21 mouse cellular contexts compared by ENCODE assay signal in genomic region chr17:77624103-77624502, GRCm38 (mm10).
A peak's percentile ranks its signal among the peaks of the same experiment; 100 is the strongest.
DNase-seq lines count a peak whose midpoint lies in the region; ATAC-seq and TF ChIP-seq lines count a peak whose summit lies in the region.
"Had no signal": no experiment of that assay in that cellular context is flagged by ENCODE, and none has a peak within 500 bp of the region (broad histone marks: within the 10 kb centered on the region; RNA-seq: fewer than 3 reads in every experiment).

No protein-coding gene starts in this region.

- no peaks in the 10 kb centered on the region for H3K27me3 ChIP-seq in MEL (ENCODE audit: control insufficient read depth in 1 of 2, insufficient read depth in 2 of 2, low read length in 2 of 2)
- H3K27me3 ChIP-seq in stomach, postnatal 0 days (ENCODE audit: control insufficient read depth, insufficient read depth, low read length): no peaks in the 10 kb centered on the region
- H3K27me3 ChIP-seq: CH12.LX, Patski had no signal

- DNase-seq in MEL (ENCODE audit: low read depth, low spot score) (peak; percentile 58), MEL-GATA-1-ER (ENCODE audit: extremely low read depth, low read depth) (peak; percentile 49)
- no peak for DNase-seq in cerebellum, postnatal 36 days
- DNase-seq in stomach, postnatal 0 days (ENCODE audit: low spot score): no peak
- DNase-seq: adrenal gland, adult 2 months; adrenal gland, adult 8-10 months; adrenal gland, postnatal 10 days; adrenal gland, postnatal 14 days; adrenal gland, postnatal 25 days; adrenal gland, postnatal 36 days; B cell, adult 2 months; cerebellum, adult 11 months; cerebellum, adult 11-12 months; cerebellum, adult 18-20 months; cerebellum, adult 2 months; cerebellum, adult 8-10 months had no signal

- peaks cover 3 to 4% of the 10 kb centered on the region in 2 experiments; a peak in 3 of 4 replicates for H3K4me1 ChIP-seq in MEL (ENCODE audit: control insufficient read depth in 1 of 2, insufficient read depth in 2 of 2, low read length in 2 of 2)
- H3K4me1 ChIP-seq in stomach, postnatal 0 days (replicated peaks; ENCODE audit: control insufficient read depth, insufficient read depth): no peaks in the 10 kb centered on the region

- no peak overlapping the region for H3K4me2 ChIP-seq in stomach, postnatal 0 days (replicated peaks; ENCODE audit: low read depth)

- peaks cover 0 to 7% of the 10 kb centered on the region in 2 experiments; a peak in 2 of 4 replicates for H3K36me3 ChIP-seq in MEL (ENCODE audit: control insufficient read depth in 1 of 2, insufficient read depth in 2 of 2, low read length in 2 of 2)
- no peaks in the 10 kb centered on the region for H3K36me3 ChIP-seq in stomach, postnatal 0 days (ENCODE audit: control insufficient read depth, insufficient read depth, low read length)
- H3K36me3 ChIP-seq: G1E had no signal

- peak overlapping the region; percentile 97 for H3K27ac ChIP-seq in MEL (ENCODE audit: control insufficient read depth, low read depth, low read length)
- no peak overlapping the region for H3K27ac ChIP-seq in stomach, postnatal 0 days (replicated peaks)

- TF ChIP-seq POLR2A in MEL (IDR thresholded peaks at IDR 0.05; ENCODE audit: control insufficient read depth in 1 of 2, insufficient read depth in 1 of 2, low read depth in 1 of 2, low read length in 2 of 2, poor library complexity in 1 of 2): no peak

- no peak for TF ChIP-seq RAD21 in MEL (IDR thresholded peaks at IDR 0.05; ENCODE audit: low read depth, low read length)

- no peak for TF ChIP-seq CTCF in MEL (IDR thresholded peaks at IDR 0.05 in 2 of 3, conservative IDR thresholded peaks at IDR 0.05 in 1 of 3; ENCODE audit: control insufficient read depth in 1 of 3, insufficient read depth in 1 of 3, low read depth in 2 of 3, low read length in 3 of 3, poor library complexity in 1 of 3, severe bottlenecking in 1 of 3)
- no peak for TF ChIP-seq CTCF in stomach, postnatal 0 days (IDR thresholded peaks at IDR 0.05; ENCODE audit: low read depth)

- H3K9me3 ChIP-seq in MEL (replicated peaks; ENCODE audit: insufficient read depth, low read length): no peaks in the 10 kb centered on the region
- H3K9me3 ChIP-seq in stomach, postnatal 0 days (ENCODE audit: control insufficient read depth, low read length): no peaks in the 10 kb centered on the region

- no peak overlapping the region for H3K9ac ChIP-seq in MEL (ENCODE audit: control insufficient read depth, low read depth, low read length, poor library complexity, severe bottlenecking)
- no peak overlapping the region for H3K9ac ChIP-seq in stomach, postnatal 0 days (ENCODE audit: low read length)

- H3K79me2 ChIP-seq in MEL (ENCODE audit: control insufficient read depth, insufficient read depth, low read length, poor library complexity): no peaks in the 10 kb centered on the region

- no peak for ATAC-seq in stomach, postnatal 0 days (ENCODE audit: low FRiP score, low TSS enrichment)
- ATAC-seq: activated CD4-positive, CD25-positive, alpha-beta regulatory T cell, adult 4 months; CD4-positive, CD25-positive, alpha-beta regulatory T cell, adult 4 months; Patski had no signal

- no peak overlapping the region for H3K4me3 ChIP-seq in MEL (ENCODE audit: control insufficient read depth in 1 of 2, insufficient read depth in 1 of 2, low read depth in 2 of 2, low read length in 2 of 2)
- H3K4me3 ChIP-seq in stomach, postnatal 0 days (ENCODE audit: low read depth, low read length): no peak overlapping the region

- peak; percentile 40 to 74; a peak in 2 of 4 replicates for TF ChIP-seq EP300 in MEL (IDR thresholded peaks at IDR 0.05; ENCODE audit: low read depth in 1 of 2, low read length in 2 of 2)
- no peak for TF ChIP-seq EP300 in stomach, postnatal 0 days (optimal IDR thresholded peaks at IDR 0.05)

- 100% methylated on average over 1 of the region's 1 CpGs for WGBS in stomach, postnatal 0 days

TF ChIP-seq in MEL, 35 proteins besides CTCF, POLR2A, EP300 and RAD21:
- TF ChIP-seq CHD1 (IDR thresholded peaks at IDR 0.05; ENCODE audit: low read depth, low read length) (no peak), NELFE (IDR thresholded peaks at IDR 0.05; ENCODE audit: low read depth, low read length) (no peak), JUND (IDR thresholded peaks at IDR 0.05; ENCODE audit: low read depth, low read length) (no peak), ZNF384 (IDR thresholded peaks at IDR 0.05; ENCODE audit: low read depth, low read length) (no peak), SIN3A (IDR thresholded peaks at IDR 0.05; ENCODE audit: low read length) (no peak), GATA1 (IDR thresholded peaks at IDR 0.05; ENCODE audit: low read depth, low read length) (peak; percentile 61), USF1 (IDR thresholded peaks at IDR 0.05; ENCODE audit: low read depth, low read length) (no peak), ZKSCAN1 (IDR thresholded peaks at IDR 0.05; ENCODE audit: low read depth, low read length) (no peak), TBP (IDR thresholded peaks at IDR 0.05; ENCODE audit: low read depth, low read length) (no peak), HCFC1 (IDR thresholded peaks at IDR 0.05; ENCODE audit: low read depth, low read length) (no peak), MYB (IDR thresholded peaks at IDR 0.05; ENCODE audit: low read depth, low read length) (peak; percentile 60), ETS1 (IDR thresholded peaks at IDR 0.05; ENCODE audit: low read depth, low read length) (peak; percentile 49; the same call in 1 of the 2 replicates), BHLHE40 (IDR thresholded peaks at IDR 0.05; ENCODE audit: borderline replicate concordance, low read depth, low read length) (no peak), POLR2AphosphoS2 (IDR thresholded peaks at IDR 0.05; ENCODE audit: low read length) (no peak), E2F4 (IDR thresholded peaks at IDR 0.05; ENCODE audit: borderline replicate concordance, low read depth, low read length) (no peak), SMC3 (IDR thresholded peaks at IDR 0.05; ENCODE audit: low read depth, low read length) (no peak), TCF12 (IDR thresholded peaks at IDR 0.05; ENCODE audit: low read depth, low read length) (peak; percentile 54; the same call in 1 of the 2 replicates), MAFK (IDR thresholded peaks at IDR 0.05; ENCODE audit: borderline replicate concordance, low read depth, low read length) (no peak), TAL1 (IDR thresholded peaks at IDR 0.05; ENCODE audit: low read length) (no peak), ZMIZ1 (IDR thresholded peaks at IDR 0.05; ENCODE audit: low read depth, low read length) (no peak), MXI1 (IDR thresholded peaks at IDR 0.05; ENCODE audit: low read depth, low read length) (no peak), MEF2A (IDR thresholded peaks at IDR 0.05; ENCODE audit: extremely low read depth, insufficient replicate concordance, low read depth, low read length, poor library complexity, severe bottlenecking) (no peak), GABPA (IDR thresholded peaks at IDR 0.05; ENCODE audit: low read depth, low read length) (no peak), MYC (IDR thresholded peaks at IDR 0.05; ENCODE audit: low read depth, low read length) (no peak), NRF1 (IDR thresholded peaks at IDR 0.05; ENCODE audit: insufficient read depth, low read depth, low read length, poor library complexity, severe bottlenecking) (no peak), POLR2AphosphoS5 (IDR thresholded peaks at IDR 0.05; ENCODE audit: borderline replicate concordance, low read depth, low read length) (no peak), MAX (IDR thresholded peaks at IDR 0.05; ENCODE audit: low read length) (no peak), MAZ (IDR thresholded peaks at IDR 0.05; ENCODE audit: low read depth, low read length) (no peak)

Comparison
In these comparisons a context has a peak if more than half of its experiments do, and no peak if none do; other contexts are left out.
1. DNase-seq: peak in MEL (single experiment) and MEL-GATA-1-ER (single experiment); none in cerebellum, postnatal 36 days (0 of 2) and stomach, postnatal 0 days (single experiment).